Mouse (Mus musculus) MEL (cell line): ENCODE measurements around the gene Lmtk3. TPM values are rescaled to one million over a fixed set of nuclear protein-coding genes. Genes with fewer than 3 reads are reported as not detected.
A peak's percentile ranks its signal among the peaks of the same experiment; 100 is the strongest.

Experiments
- DNase-seq: peaks from one replicate; pipeline ENCODE4 v3.0.0; 2011; ENCODE audit warnings: low read depth, low spot score
- H3K27ac ChIP-seq: 2 replicates; pipeline ENCODE4 v1.5.1; 2012; ENCODE audit warnings: low read depth, mild to moderate bottlenecking, control low read depth, low read length, moderate library complexity; ENCODE audit not compliant: control insufficient read depth
- H3K27me3 ChIP-seq, 2 experiments: fragments of 150-350 bp in 1 of 2; sonication (generic) in 1 of 2; 2 replicates each; pipeline ENCODE4 v1.6.1; 2012; ENCODE audit warnings: low read length in 2 of 2, mild to moderate bottlenecking in 2 of 2, improper control_type of control experiment in 1 of 2, moderate library complexity in 1 of 2; ENCODE audit not compliant: insufficient read depth in 2 of 2, control insufficient read depth in 1 of 2
- H3K36me3 ChIP-seq, 2 experiments: 2 replicates each; pipeline ENCODE4 v1.6.1; 2012 to 2014; ENCODE audit warnings: low read length in 2 of 2, improper control_type of control experiment in 1 of 2, inconsistent platforms in 1 of 2, mild to moderate bottlenecking in 1 of 2; ENCODE audit not compliant: insufficient read depth in 2 of 2, control insufficient read depth in 1 of 2
- H3K4me1 ChIP-seq, 2 experiments: fragments of 150-350 bp in 1 of 2; sonication (generic) in 1 of 2; 2 replicates each; pipeline ENCODE4 v1.6.1; 2012; ENCODE audit warnings: low read length in 2 of 2, improper control_type of control experiment in 1 of 2, mild to moderate bottlenecking in 1 of 2; ENCODE audit not compliant: insufficient read depth in 2 of 2, control insufficient read depth in 1 of 2
- H3K4me3 ChIP-seq, 2 experiments: fragments of 150-350 bp in 1 of 2; sonication (generic) in 1 of 2; 2 replicates each; pipeline ENCODE4 v1.5.1; 2012; ENCODE audit warnings: low read depth in 2 of 2, low read length in 2 of 2, mild to moderate bottlenecking in 2 of 2, moderate library complexity in 2 of 2, control low read depth in 1 of 2, improper control_type of control experiment in 1 of 2; ENCODE audit not compliant: control insufficient read depth in 1 of 2, insufficient read depth in 1 of 2
- H3K79me2 ChIP-seq: 2 replicates; pipeline ENCODE4 v1.6.1; 2012; ENCODE audit warnings: mild to moderate bottlenecking, low read length, moderate library complexity; ENCODE audit not compliant: control insufficient read depth, poor library complexity, insufficient read depth
- H3K9ac ChIP-seq: 2 replicates; pipeline ENCODE4 v1.6.1; 2012; ENCODE audit warnings: low read depth, mild to moderate bottlenecking, control low read depth, low read length, moderate library complexity; ENCODE audit not compliant: control insufficient read depth, poor library complexity, severe bottlenecking
- H3K9me3 ChIP-seq: fragments of 150-350 bp; sonication (generic); replicated peaks from 2 replicates; pipeline ENCODE4 v1.6.1; 2012; ENCODE audit warnings: mild to moderate bottlenecking, low read length, improper control_type of control experiment, moderate library complexity; ENCODE audit not compliant: insufficient read depth
- CHD1 ChIP-seq: IDR thresholded peaks from 2 replicates; pipeline ENCODE4 v1.6.1; 2012; ENCODE audit warnings: low read depth, mild to moderate bottlenecking, inconsistent platforms, low read length, improper control_type of control experiment
- CHD2 ChIP-seq: IDR thresholded peaks from 2 replicates; pipeline ENCODE4 v1.6.1; 2011; ENCODE audit warnings: low read length, improper control_type of control experiment
- CTCF ChIP-seq, 3 experiments: IDR thresholded peaks in 2 of 3; conservative IDR thresholded peaks in 1 of 3; 2 replicates each; pipeline ENCODE4 v1.5.1; 2011 to 2012; ENCODE audit warnings: low read length in 3 of 3, low read depth in 2 of 3, mild to moderate bottlenecking in 2 of 3, improper control_type of control experiment in 1 of 3, inconsistent platforms in 1 of 3, mixed read lengths in 1 of 3, moderate library complexity in 1 of 3; ENCODE audit not compliant: control insufficient read depth in 1 of 3, insufficient read depth in 1 of 3, poor library complexity in 1 of 3, severe bottlenecking in 1 of 3
- E2F4 ChIP-seq: IDR thresholded peaks from 2 replicates; pipeline ENCODE4 v1.6.1; 2011; ENCODE audit warnings: low read depth, low read length, improper control_type of control experiment, borderline replicate concordance
- ELF1 ChIP-seq: IDR thresholded peaks from 2 replicates; pipeline ENCODE4 v1.6.1; 2014; ENCODE audit warnings: low read depth, mild to moderate bottlenecking, inconsistent platforms, low read length, improper control_type of control experiment, moderate library complexity
- EP300 ChIP-seq, 2 experiments: IDR thresholded peaks; 2 replicates each; pipeline ENCODE4 v1.6.1; 2011; ENCODE audit warnings: improper control_type of control experiment in 2 of 2, low read length in 2 of 2, low read depth in 1 of 2, mild to moderate bottlenecking in 1 of 2
- ETS1 ChIP-seq: IDR thresholded peaks from 2 replicates; pipeline ENCODE4 v1.6.1; 2012; ENCODE audit warnings: low read depth, mild to moderate bottlenecking, inconsistent platforms, low read length, improper control_type of control experiment, moderate library complexity
- GATA1 ChIP-seq: IDR thresholded peaks from 2 replicates; pipeline ENCODE4 v1.6.1; 2011; ENCODE audit warnings: low read depth, low read length, improper control_type of control experiment
- JUND ChIP-seq: IDR thresholded peaks from 2 replicates; pipeline ENCODE4 v1.6.1; 2011; ENCODE audit warnings: low read depth, mild to moderate bottlenecking, improper control_type of control experiment, low read length
- KAT2A ChIP-seq: conservative IDR thresholded peaks from 2 replicates; pipeline ENCODE4 v1.6.1; 2012; ENCODE audit warnings: low read depth, low read length, improper control_type of control experiment, inconsistent platforms
- MEF2A ChIP-seq: IDR thresholded peaks from 2 replicates; pipeline ENCODE4 v1.6.1; 2014; ENCODE audit warnings: low read depth, mild to moderate bottlenecking, inconsistent platforms, low read length, improper control_type of control experiment; ENCODE audit not compliant: poor library complexity, insufficient replicate concordance, severe bottlenecking; ENCODE audit errors: extremely low read depth
- RAD21 ChIP-seq: IDR thresholded peaks from 2 replicates; pipeline ENCODE4 v1.6.1; 2011; ENCODE audit warnings: mild to moderate bottlenecking, low read depth, low read length, improper control_type of control experiment
- RCOR1 ChIP-seq: IDR thresholded peaks from 2 replicates; pipeline ENCODE4 v1.6.1; 2012; ENCODE audit warnings: low read depth, mild to moderate bottlenecking, inconsistent platforms, low read length, improper control_type of control experiment
- SMC3 ChIP-seq: IDR thresholded peaks from 2 replicates; pipeline ENCODE4 v1.6.1; 2011; ENCODE audit warnings: low read depth, low read length, improper control_type of control experiment
- TAL1 ChIP-seq: IDR thresholded peaks from 2 replicates; pipeline ENCODE4 v1.6.1; 2012; ENCODE audit warnings: mild to moderate bottlenecking, inconsistent platforms, low read length, moderate library complexity, mixed read lengths
- TCF12 ChIP-seq: IDR thresholded peaks from 2 replicates; pipeline ENCODE4 v1.6.1; 2014; ENCODE audit warnings: low read depth, mild to moderate bottlenecking, inconsistent platforms, low read length, improper control_type of control experiment, moderate library complexity
- USF1 ChIP-seq: IDR thresholded peaks from 2 replicates; pipeline ENCODE4 v1.6.1; 2014; ENCODE audit warnings: low read depth, mild to moderate bottlenecking, inconsistent platforms, low read length, improper control_type of control experiment, moderate library complexity
- ZKSCAN1 ChIP-seq: IDR thresholded peaks from 2 replicates; pipeline ENCODE4 v1.6.1; 2012; ENCODE audit warnings: low read depth, mild to moderate bottlenecking, inconsistent platforms, low read length, improper control_type of control experiment, moderate library complexity
- ZMIZ1 ChIP-seq: IDR thresholded peaks from 2 replicates; pipeline ENCODE4 v1.6.1; 2012; ENCODE audit warnings: low read depth, mild to moderate bottlenecking, inconsistent platforms, low read length, improper control_type of control experiment, moderate library complexity
- polyA plus RNA-seq, 2 experiments: library from polyadenylated mRNA; stranded (reverse) in 1 of 2; unstranded in 1 of 2; fragments of >175 nt in 1 of 2; fragments of >200 nt in 1 of 2; gene quantifications; 2 replicates each; pipeline versions ENCODE4 v1.2.1 to v1.2.4; 2012; ENCODE audit warnings: low replicate concordance in 2 of 2, low read depth in 1 of 2; ENCODE audit not compliant: insufficient read length in 2 of 2, insufficient read depth in 1 of 2, missing spikeins in 1 of 2
- total RNA-seq: library from RNA; depleted of rRNA; stranded (reverse); fragments of 300-350 nt; gene quantifications from 2 replicates; pipeline ENCODE4 v1.2.3, GENCODE M21; 2012

Lmtk3 gene
- total and polyA plus RNA-seq, 3 experiments = 0.04 to 0.40 TPM; not detected in 1

DNA sequence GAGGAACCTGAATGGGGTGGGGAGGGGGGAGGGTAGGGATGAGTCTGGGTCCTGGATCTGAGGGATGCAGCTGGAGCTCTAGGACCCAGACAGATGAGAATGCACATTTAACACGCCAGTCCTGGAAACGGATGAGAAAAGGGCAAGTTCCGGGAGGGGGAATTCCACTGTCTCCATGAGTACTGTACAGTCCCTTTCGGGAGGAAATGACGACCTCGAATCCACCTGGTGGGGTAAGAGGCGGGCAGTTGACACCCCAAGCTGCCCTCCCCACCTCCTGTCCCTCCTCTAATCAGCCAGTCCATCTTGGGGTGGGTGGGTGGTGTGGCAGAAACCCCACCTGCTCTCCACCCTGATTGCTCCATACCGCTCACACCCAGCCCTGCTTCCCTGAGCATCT, 17.5 kb upstream of the Lmtk3 start:
- Histone ChIP-seq H3K79me2 (no peaks in the 10 kb centered on the region), H3K4me3 (no peak overlapping the region), H3K4me1 (no peaks in the 10 kb centered on the region), H3K36me3 (no peaks in the 10 kb centered on the region), H3K27ac (no peak overlapping the region), H3K9ac (no peak overlapping the region), H3K9me3 (no peaks in the 10 kb centered on the region), H3K27me3 (no peaks in the 10 kb centered on the region; a peak in 1 of 4 replicates)
- DNase-seq = no peak
- TF ChIP-seq KAT2A (no peak), MEF2A (no peak)

DNA sequence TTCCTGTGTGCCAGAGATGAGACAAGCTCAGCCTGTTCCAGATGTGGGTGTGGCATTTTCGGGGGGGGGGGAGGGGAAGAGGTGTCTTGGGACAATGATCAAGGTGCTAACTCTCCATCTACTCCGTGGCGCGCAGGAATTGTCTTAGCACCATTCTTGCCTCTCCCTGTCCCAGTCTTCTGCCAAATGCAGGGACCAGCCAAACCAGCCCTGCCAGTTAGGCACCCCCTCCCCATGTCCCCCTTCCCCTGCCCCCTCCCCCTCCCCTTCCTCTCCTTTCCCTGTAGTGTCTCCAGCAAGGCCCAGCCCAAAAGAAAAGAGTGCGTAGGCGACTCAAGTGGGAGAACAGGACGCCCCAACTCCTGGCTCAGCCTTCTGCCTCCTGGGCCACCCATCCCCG, 16.8 kb upstream of the Lmtk3 start:
- H3K9ac ChIP-seq = no peak overlapping the region
- no peak for DNase-seq
- H3K27ac ChIP-seq = no peak overlapping the region

GRCm38 (mm10) chr7:45767500-45767899, 16.0 kb upstream of the Lmtk3 start:
- no peak overlapping the region for H3K9ac ChIP-seq
- H3K9me3 ChIP-seq = no peaks in the 10 kb centered on the region
- H3K4me3 ChIP-seq = no peak overlapping the region
- no peaks in the 10 kb centered on the region for H3K36me3 ChIP-seq
- peaks cover 6% of the 10 kb centered on the region in 2 experiments for H3K27me3 ChIP-seq
- H3K27ac ChIP-seq = no peak overlapping the region
- no peaks in the 10 kb centered on the region for H3K4me1 ChIP-seq
- peak in 1 of 3 experiments; percentile 9; a peak in 1 of 6 replicates for TF ChIP-seq CTCF (IDR thresholded peaks at IDR 0.05 in 2 of 3, conservative IDR thresholded peaks at IDR 0.05 in 1 of 3; ENCODE audit: control insufficient read depth in 1 of 3, insufficient read depth in 1 of 3, low read depth in 2 of 3, low read length in 3 of 3, poor library complexity in 1 of 3, severe bottlenecking in 1 of 3)
- no peak for TF ChIP-seq RAD21
- TF ChIP-seq, all 39 proteins: peak for 1
- no peaks in the 10 kb centered on the region for H3K79me2 ChIP-seq
- DNase-seq = no peak

More for the DNA sequence above, 16.8 kb upstream of the Lmtk3 start:
- Histone ChIP-seq H3K9me3 (no peaks in the 10 kb centered on the region), H3K36me3 (no peaks in the 10 kb centered on the region), H3K79me2 (no peaks in the 10 kb centered on the region), H3K4me1 (no peaks in the 10 kb centered on the region), H3K27me3 (peaks cover 2 to 3% of the 10 kb centered on the region in 2 experiments; a peak in 3 of 4 replicates), H3K4me3 (no peak overlapping the region)
- no peak for TF ChIP-seq CHD1

DNA sequence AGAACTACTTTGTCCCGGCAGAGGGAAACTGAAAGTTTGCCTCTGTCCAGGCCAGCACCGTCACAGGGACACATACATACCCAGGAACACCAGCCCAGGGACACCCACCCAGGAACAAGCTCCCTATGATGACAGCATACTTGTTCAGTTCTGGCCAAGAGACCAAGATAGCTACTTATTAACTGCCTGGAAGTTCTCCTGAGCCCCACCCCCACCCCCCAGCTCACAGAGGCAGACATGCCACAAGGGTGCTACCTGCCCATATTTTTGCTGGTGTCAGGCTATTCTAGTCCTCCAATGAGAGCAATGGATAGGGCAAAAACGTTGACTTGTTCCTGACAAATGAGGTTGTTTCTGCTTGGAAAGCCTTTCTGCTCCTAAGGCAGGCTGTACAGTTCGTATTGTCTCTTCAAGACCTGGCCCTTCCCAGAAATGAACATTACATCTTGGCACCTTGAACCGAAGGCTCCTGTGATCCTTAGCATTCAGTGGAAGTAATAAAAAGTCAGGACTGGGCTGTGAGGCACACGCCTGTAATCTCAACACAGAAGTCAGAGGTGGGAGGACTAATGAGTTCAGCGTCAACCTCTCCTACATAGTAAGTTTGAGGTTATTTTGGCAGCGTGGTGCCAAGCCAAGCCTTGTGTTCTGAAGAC, 13.0 kb upstream of the Lmtk3 start:
- TF ChIP-seq ZMIZ1 = no peak
- TF ChIP-seq ZKSCAN1 = no peak
- no peak for TF ChIP-seq GATA1
- no peak for TF ChIP-seq USF1
- no peak for TF ChIP-seq CHD2
- TF ChIP-seq ELF1 = no peak
- TF ChIP-seq RCOR1 = no peak
- TF ChIP-seq JUND = no peak
- no peak for TF ChIP-seq TCF12
- TF ChIP-seq EP300 (IDR thresholded peaks at IDR 0.05; ENCODE audit: low read depth in 1 of 2, low read length in 2 of 2) = no peak
- TF ChIP-seq ETS1 = no peak
- TF ChIP-seq CHD1 = no peak
- TF ChIP-seq RAD21 = no peak
- no peak for TF ChIP-seq E2F4
- no peak for TF ChIP-seq SMC3
- no peak for TF ChIP-seq TAL1

More for the DNA sequence above, 13.0 kb upstream of the Lmtk3 start:
- no peak for DNase-seq
- Histone ChIP-seq H3K27ac (no peak overlapping the region), H3K36me3 (no peaks in the 10 kb centered on the region), H3K4me1 (no peaks in the 10 kb centered on the region), H3K9ac (no peak overlapping the region), H3K9me3 (no peaks in the 10 kb centered on the region), H3K4me3 (peak overlapping the region in 1 of 2 experiments; percentile 7; a peak in 1 of 4 replicates), H3K79me2 (no peaks in the 10 kb centered on the region), H3K27me3 (peaks cover 14 to 16% of the 10 kb centered on the region in 2 experiments)
